Mouse (Mus musculus): ENCODE measurements around the gene Cyp2c50. TPM values are rescaled to one million over a fixed set of nuclear protein-coding genes. Genes with fewer than 3 reads are reported as not detected.

Gene Cyp2c50
- total RNA-seq (2023): not detected in 2 replicates

GRCm38 (mm10) chr19:40089421-40089820 lies at the start of gene Cyp2c50:
Gene Cyp2c50 (plus strand): TSS chr19:40089688.

GRCm38 (mm10) chr19:40073701-40074100 lies 15.8 kb upstream of the Cyp2c50 start, which contains the start of gene Cyp2c54:
Gene Cyp2c54 (minus strand): TSS chr19:40073827.

Other genes with a start within 250 kb of the Cyp2c50 start
- gene Cyp2c69, start 202.9 kb upstream of the Cyp2c50 start, total RNA-seq (2023): not detected in 2 replicates
- gene Cyp2c37, start 97.3 kb upstream of the Cyp2c50 start, total RNA-seq (2023): not detected in 2 replicates
- gene Cyp2c54, start 15.9 kb upstream of the Cyp2c50 start, total RNA-seq (2023): not detected in 2 replicates
- gene Cyp2c70, start 97.6 kb downstream of the Cyp2c50 start, total RNA-seq (2023): not detected in 2 replicates
- gene Pdlim1, start 182.2 kb downstream of the Cyp2c50 start, total RNA-seq (2023): 31.2 and 37.4 TPM in 2 replicates